Comparison of ENCODE assay signal across 8 mouse cellular contexts in the genomic region with DNA sequence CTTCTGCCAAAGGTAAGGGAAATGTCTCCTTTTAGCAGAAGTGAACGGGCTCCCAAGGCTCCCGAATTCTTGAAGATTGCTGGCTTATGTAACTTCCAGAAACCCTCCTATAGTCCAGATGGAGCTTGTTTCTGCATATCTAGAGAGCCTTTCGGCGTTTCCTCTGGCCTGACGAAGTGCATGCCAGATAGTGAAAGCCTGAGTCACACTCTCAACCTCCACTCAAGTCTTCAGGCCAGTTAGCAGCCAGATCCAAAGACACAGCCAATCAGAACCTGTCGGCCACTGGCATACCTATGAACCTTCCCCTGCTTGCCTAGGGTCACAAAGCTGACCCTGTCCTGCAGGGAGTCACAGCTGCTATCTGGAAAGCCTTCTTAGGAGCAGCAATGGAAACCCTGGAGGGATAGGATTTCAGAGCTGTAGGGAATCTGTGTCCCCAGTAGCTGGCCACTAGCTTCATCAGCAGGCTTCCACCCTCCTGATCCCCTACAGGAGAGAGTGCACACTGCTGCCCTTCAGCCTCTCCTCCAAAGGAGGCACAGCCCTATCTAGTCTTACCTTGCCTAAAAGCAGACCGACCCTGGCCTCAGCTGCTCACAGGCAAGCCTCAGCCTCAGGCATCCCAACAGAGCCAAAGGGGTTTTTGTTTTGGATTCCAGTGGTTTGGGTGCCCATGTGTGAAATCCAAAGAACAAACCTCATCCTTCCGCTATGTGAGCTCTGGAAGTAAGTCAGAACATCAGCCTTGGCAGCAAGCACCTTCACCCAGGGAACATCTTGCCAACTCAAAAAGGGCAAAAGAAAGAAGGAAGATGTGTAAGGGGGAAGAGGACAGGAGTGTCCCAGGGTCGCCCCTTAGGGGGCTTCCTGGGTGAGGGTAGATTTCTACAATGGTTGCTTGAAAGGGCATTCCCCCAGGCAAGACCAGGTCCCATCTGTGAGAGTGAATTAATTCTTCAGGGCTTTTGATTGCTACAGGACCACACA. TPM values are rescaled to one million over a fixed set of nuclear protein-coding genes. Genes with fewer than 3 reads are reported as not detected.
DNase-seq lines count a peak whose midpoint lies in the region; ATAC-seq lines count a peak whose summit lies in the region.

No protein-coding gene starts in this region.

- ATAC-seq in megakaryocyte progenitor cell, adult 5-6 weeks (replicated peaks; ENCODE audit: poor library complexity) = no peak
- no peak for ATAC-seq in activated CD4-positive, CD25-positive, alpha-beta regulatory T cell, adult 4 months

- DNase-seq in gastrocnemius, postnatal 25 days = peak; percentile 25
- DNase-seq in gastrocnemius, postnatal 4 days (ENCODE audit: low spot score in 2 of 2) = no peak
- DNase-seq in thymus, postnatal 4 days = peak; percentile 43
- DNase-seq in thymus, postnatal 0 days (ENCODE audit: low spot score) = no peak
- peak; percentile 46 for DNase-seq in heart, postnatal 4 days
- DNase-seq in telencephalon, adult 2 months (ENCODE audit: low read depth, low spot score) = peak; percentile 40

RNA-seq across cellular contexts. Expression of a gene that starts 9.5 kb away (rescaled TPM):
- total RNA-seq in gastrocnemius, postnatal 25 days (2021) = 10 to 100 TPM; 59.2 to 63.4 TPM
- total RNA-seq in gastrocnemius, postnatal 4 days (2021) = 100 to 1,000 TPM; 118 to 133 TPM
- polyA plus RNA-seq in thymus, postnatal 0 days (2015; fragmentation: Nextera tagmentation; extraction: Ambion mirVana) = 56.8 and 62.9 TPM in 2 replicates
- 100 to 1,000 TPM; 101 to 109 TPM for total RNA-seq in heart, postnatal 4 days (2021)
- 34.2 and 45.1 TPM in 2 replicates for total RNA-seq in megakaryocyte progenitor cell, adult 5-6 weeks (2015)
- total RNA-seq in megakaryocyte progenitor cell, adult 5-6 weeks (2017) = 33.5 and 75.6 TPM in 2 replicates
- polyA plus RNA-seq in activated CD4-positive, CD25-positive, alpha-beta regulatory T cell, adult 4 months (2017; shearing (Covaris generic)) = 10 to 100 TPM; 31.3 to 31.5 TPM

RNA-seq across cellular contexts. Expression of a gene that starts 35.7 kb away (rescaled TPM):
- total RNA-seq in gastrocnemius, postnatal 25 days (2021) = 10 to 100 TPM; 30.2 to 38.5 TPM
- 100 to 1,000 TPM; 172 to 185 TPM for total RNA-seq in gastrocnemius, postnatal 4 days (2021)
- polyA plus RNA-seq in thymus, postnatal 0 days (2015; fragmentation: Nextera tagmentation; extraction: Ambion mirVana) = 380 and 399 TPM in 2 replicates
- total RNA-seq in heart, postnatal 4 days (2021) = 100 to 1,000 TPM; 118 to 131 TPM
- 123 and 124 TPM in 2 replicates for total RNA-seq in megakaryocyte progenitor cell, adult 5-6 weeks (2015)
- 120 and 271 TPM in 2 replicates for total RNA-seq in megakaryocyte progenitor cell, adult 5-6 weeks (2017)
- 10 to 100 TPM; 89.9 to 90.5 TPM for polyA plus RNA-seq in activated CD4-positive, CD25-positive, alpha-beta regulatory T cell, adult 4 months (2017; shearing (Covaris generic))

RNA-seq across cellular contexts. Expression of a gene that starts 53.4 kb away (rescaled TPM):
- total RNA-seq in gastrocnemius, postnatal 25 days (2021) = 1 to 10 TPM; 9.5 to 9.8 TPM
- 10 to 100 TPM; 14.0 to 18.1 TPM for total RNA-seq in gastrocnemius, postnatal 4 days (2021)
- 26.3 and 26.8 TPM in 2 replicates for polyA plus RNA-seq in thymus, postnatal 0 days (2015; fragmentation: Nextera tagmentation; extraction: Ambion mirVana)
- 10 to 100 TPM; 20.4 to 20.6 TPM for total RNA-seq in heart, postnatal 4 days (2021)
- 10.5 and 13.3 TPM in 2 replicates for total RNA-seq in megakaryocyte progenitor cell, adult 5-6 weeks (2015)
- 16.2 and 20.1 TPM in 2 replicates for total RNA-seq in megakaryocyte progenitor cell, adult 5-6 weeks (2017)
- 10 to 100 TPM; 13.1 to 16.6 TPM for polyA plus RNA-seq in activated CD4-positive, CD25-positive, alpha-beta regulatory T cell, adult 4 months (2017; shearing (Covaris generic))

Comparison
In these comparisons a context has a peak if more than half of its experiments do, and no peak if none do; other contexts are left out.
1. DNase-seq: peak in gastrocnemius, postnatal 25 days (single experiment), thymus, postnatal 4 days (single experiment), heart, postnatal 4 days (single experiment) and telencephalon, adult 2 months (single experiment); none in gastrocnemius, postnatal 4 days (0 of 2) and thymus, postnatal 0 days (single experiment).